Mouse (Mus musculus): ENCODE results near the gene Lrrc74b. TPM values are rescaled to one million over a fixed set of nuclear protein-coding genes. Genes with fewer than 3 reads are reported as not detected.

Gene Lrrc74b
- 1.7 and 2.3 TPM in 2 replicates for polyA plus RNA-seq (2021; fragmentation: Nextera tagmentation)
- long read RNA-seq, experiment 1, result 0 reads
- long read RNA-seq, experiment 2, partial matches to known transcripts, result 0 of 1 reads
- long read RNA-seq, experiment 2, other reads (novel, unspliced or antisense), result 0 of 1 reads

GRCm38 (mm10) chr16:17561128-17561750, at the start of gene Lrrc74b:
Gene Lrrc74b (minus strand): TSS chr16:17561247.

GRCm38 (mm10) chr16:17583064-17583463, 22.0 kb upstream of the Lrrc74b start, which contains the start of gene Slc7a4:
Gene Slc7a4 (minus strand): TSS chr16:17583214.

GRCm38 (mm10) chr16:17561751-17562208, 733 bp upstream of the Lrrc74b start, which contains the start of gene P2rx6:
Gene P2rx6 (plus strand): TSS chr16:17561885.

GRCm38 (mm10) chr16:17530640-17531288, 30.3 kb downstream of the Lrrc74b start, which contains the start of gene Thap7:
Gene Thap7 (minus strand): TSS chr16:17531136.

GRCm38 (mm10) chr16:17508546-17509239, 52.4 kb downstream of the Lrrc74b start, which contains the start of gene Lztr1:
Gene Lztr1 (plus strand): TSS chr16:17508688.

Other genes with a start within 250 kb of the Lrrc74b start
- 2.8 and 4.0 TPM in 2 replicates for gene Serpind1, start 229.9 kb downstream of the Lrrc74b start, polyA plus RNA-seq (2021; fragmentation: Nextera tagmentation)
- gene Snap29, start 155.3 kb downstream of the Lrrc74b start, polyA plus RNA-seq (2021; fragmentation: Nextera tagmentation), result 6.8 and 6.9 TPM in 2 replicates
- gene Pi4ka, start 154.9 kb downstream of the Lrrc74b start, polyA plus RNA-seq (2021; fragmentation: Nextera tagmentation), result 62.7 and 66.9 TPM in 2 replicates
- gene Crkl, start 109.3 kb downstream of the Lrrc74b start, polyA plus RNA-seq (2021; fragmentation: Nextera tagmentation), result 25.4 and 26.0 TPM in 2 replicates
- gene Aifm3, start 71.6 kb downstream of the Lrrc74b start, polyA plus RNA-seq (2021; fragmentation: Nextera tagmentation), result 18.6 and 19.3 TPM in 2 replicates
- 119 and 121 TPM in 2 replicates for gene Lztr1, start 52.6 kb downstream of the Lrrc74b start, polyA plus RNA-seq (2021; fragmentation: Nextera tagmentation)
- 57.8 and 60.8 TPM in 2 replicates for gene Thap7, start 30.1 kb downstream of the Lrrc74b start, polyA plus RNA-seq (2021; fragmentation: Nextera tagmentation)
- 1.3 TPM in 2 replicates for gene P2rx6, start 638 bp upstream of the Lrrc74b start, polyA plus RNA-seq (2021; fragmentation: Nextera tagmentation)
- gene Slc7a4, start 22.0 kb upstream of the Lrrc74b start, polyA plus RNA-seq (2021; fragmentation: Nextera tagmentation), result 102 and 105 TPM in 2 replicates
- gene Smpd4, start 58.1 kb upstream of the Lrrc74b start, polyA plus RNA-seq (2021; fragmentation: Nextera tagmentation), result 6.6 and 10.5 TPM in 2 replicates
- 13.7 and 15.2 TPM in 2 replicates for gene Ccdc74a, start 85.2 kb upstream of the Lrrc74b start, polyA plus RNA-seq (2021; fragmentation: Nextera tagmentation)
- 46.8 and 48.5 TPM in 2 replicates for gene Med15, start 171.6 kb upstream of the Lrrc74b start, polyA plus RNA-seq (2021; fragmentation: Nextera tagmentation)
- gene Klhl22, start 198.4 kb upstream of the Lrrc74b start, polyA plus RNA-seq (2021; fragmentation: Nextera tagmentation), result 77.4 and 82.5 TPM in 2 replicates
- 0.55 and 1.2 TPM in 2 replicates for gene Scarf2, start 236.0 kb upstream of the Lrrc74b start, polyA plus RNA-seq (2021; fragmentation: Nextera tagmentation)